Mouse (Mus musculus) spleen, postnatal 14 days (tissue): ENCODE measurements around the gene Erbb3.
A peak's percentile ranks its signal among the peaks of the same experiment; 100 is the strongest.

Experiments used
- DNase-seq, 2 experiments: peaks; one replicate each; pipeline ENCODE4 v3.0.0; 2021 to 2022; ENCODE audit warnings: low spot score in 2 of 2

The Erbb3 gene

DNA sequence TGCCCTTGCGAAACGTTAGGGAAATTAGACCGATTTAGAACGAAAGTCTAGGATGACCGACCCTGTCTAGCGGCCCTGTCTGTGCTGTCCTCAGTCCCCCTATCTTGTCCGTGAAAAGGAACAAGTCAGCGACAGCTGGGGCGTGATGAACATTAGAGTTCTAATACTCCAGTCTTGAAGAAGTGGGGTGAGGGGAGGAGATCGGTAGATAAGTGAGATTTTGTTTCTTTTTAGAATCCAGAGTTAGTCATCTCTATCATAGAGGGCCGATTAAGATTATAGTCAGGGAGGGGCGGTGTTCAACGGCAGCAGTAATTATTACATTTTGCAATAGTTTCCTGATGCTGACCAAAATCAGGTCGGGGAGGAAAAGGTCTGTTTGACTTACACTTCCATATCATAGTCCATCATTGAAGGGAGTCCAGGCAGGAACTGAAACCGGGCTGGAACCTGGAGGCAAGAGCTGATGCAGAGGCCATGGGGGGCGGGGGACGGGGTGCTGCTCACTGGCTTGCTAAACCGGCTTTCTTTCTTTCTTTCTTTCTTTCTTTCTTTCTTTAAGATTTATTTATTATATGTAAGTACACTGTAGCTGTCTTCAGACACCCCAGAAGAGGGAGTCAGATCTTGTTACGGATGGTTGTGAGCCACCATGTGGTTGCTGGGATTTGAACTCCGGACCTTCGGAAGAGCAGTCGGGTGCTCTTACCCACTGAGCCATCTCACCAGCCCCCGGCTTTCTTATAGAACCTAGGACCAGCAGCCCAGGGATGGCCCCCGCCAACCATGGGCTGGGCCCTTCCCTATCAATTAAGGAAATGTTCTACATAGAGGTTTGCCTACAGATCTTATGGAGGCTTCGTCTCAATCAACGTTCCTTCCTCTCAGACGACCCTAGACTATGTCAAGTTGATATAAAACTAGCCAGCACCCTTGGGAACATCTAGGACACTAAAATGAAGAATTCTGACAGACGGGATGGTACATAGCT, 62.8 kb downstream of the Erbb3 start:
- no peak for DNase-seq

DNA sequence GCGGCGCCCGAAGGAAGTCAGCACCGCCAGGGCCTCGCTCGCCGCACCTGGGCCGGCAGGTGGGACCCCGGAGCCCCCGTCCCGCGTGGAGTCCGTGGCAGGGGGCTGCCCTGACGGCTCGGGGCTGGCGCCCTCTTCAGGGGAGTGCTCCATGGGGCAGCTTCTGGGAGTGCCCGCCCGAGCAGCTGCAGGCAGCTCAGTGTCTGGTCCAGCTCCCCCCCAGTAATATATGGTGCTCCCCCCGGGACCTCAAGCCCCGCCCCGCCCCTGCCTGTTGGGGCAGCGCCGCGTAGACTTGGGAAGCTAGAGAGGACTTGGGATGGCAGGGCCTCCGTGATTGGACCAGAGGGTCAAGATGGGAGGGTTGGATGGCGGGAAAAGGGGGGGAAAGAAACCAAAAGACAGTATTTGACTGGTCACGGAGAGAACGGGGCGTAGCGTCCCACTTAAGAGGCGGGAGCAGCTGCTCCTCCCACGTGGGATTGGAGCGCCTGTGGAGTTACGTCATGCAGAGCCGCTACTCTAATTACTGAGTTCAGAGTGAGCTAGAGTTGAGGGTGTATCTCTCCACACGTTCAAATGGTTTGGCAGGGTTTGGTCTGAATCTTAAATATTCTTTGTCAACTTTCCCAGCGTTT, 63.7 kb downstream of the Erbb3 start, which contains the start of gene Esyt1:
TSS of gene Esyt1 (minus strand) at position 201 of the 638 bp plus-strand sequence.
- DNase-seq, result peak; percentile 77 to 84

GRCm38 (mm10) chr10:128524732-128525662, 64.5 kb downstream of the Erbb3 start:
- DNase-seq, result peak; percentile 52 to 59

DNA sequence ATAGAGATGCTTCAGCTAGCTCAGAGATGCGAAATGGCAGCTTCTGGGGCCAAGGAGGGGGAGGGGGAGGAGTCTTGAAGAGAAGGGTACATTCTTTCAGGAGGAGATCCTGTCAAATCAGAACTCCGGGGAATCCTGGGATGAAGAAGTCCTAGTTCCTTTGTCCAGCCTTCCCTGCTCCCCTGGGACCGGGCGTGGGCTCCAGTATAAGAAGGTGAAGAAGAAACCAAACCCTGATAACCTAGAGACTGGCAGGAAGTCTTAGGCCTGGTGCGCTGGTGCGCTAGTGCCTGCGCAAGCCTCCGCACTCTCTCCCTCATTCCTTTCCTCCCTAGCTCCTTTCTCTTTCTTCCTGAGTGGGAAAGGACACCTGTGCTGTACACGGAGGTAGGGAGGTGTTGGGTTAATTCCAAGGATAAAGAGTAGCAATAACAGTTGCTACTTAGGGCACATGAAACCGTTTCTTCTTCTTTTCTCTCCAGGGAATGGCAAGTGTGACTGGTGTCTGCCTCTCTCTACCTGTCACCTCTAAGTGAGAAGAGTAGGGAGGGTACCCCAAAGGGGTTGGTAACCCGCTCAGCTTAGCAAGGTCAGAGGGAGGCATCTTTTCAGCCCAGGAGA, 65.2 kb downstream of the Erbb3 start:
- no peak for DNase-seq

- no peak for DNase-seq
Observed at GRCm38 (mm10) chr10:128522351-128522750, 67.1 kb downstream of the Erbb3 start.

- DNase-seq, result no peak
Observed at GRCm38 (mm10) chr10:128520591-128520990, 68.9 kb downstream of the Erbb3 start.

DNA sequence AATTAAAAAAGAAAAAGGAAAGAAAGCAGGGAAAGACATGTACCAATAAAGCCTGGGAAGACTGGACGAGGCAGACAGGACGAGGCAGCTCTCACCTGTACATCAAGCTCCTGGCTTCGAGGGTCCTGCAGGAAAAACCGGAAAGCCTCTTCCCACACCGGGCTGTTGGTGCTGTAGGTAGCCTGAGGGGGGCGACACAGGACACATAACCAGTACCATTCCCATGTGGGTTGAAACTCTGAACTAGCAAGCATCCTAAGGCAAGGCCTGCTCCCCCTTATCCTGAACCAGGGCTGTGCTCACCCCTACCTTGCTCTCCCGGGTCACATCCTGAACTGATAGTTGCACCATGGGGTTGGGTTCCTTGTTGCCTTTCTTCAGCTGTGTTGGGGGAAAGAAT, 70.6 kb downstream of the Erbb3 start:
- no peak for DNase-seq
